Mouse (Mus musculus) adrenal gland, postnatal 25 days (tissue): ENCODE measurements around the gene Agtrap. TPM values are rescaled to one million over a fixed set of nuclear protein-coding genes. Genes with fewer than 3 reads are reported as not detected.
"Not testable (repeated sequence)": the region's sequence is repeated elsewhere in the genome, so short reads cannot be mapped to it uniquely, and the experiment has no call there.

ENCODE experiments used
- DNase-seq: peaks from one replicate; pipeline ENCODE4 v3.0.0; 2021; ENCODE audit warnings: mixed read lengths
- total RNA-seq: library from RNA; stranded (reverse); gene quantifications from 2 replicates; pipeline ENCODE4 v1.2.3, GENCODE M21; 2021

Agtrap gene
- total RNA-seq, 1 experiment from 2014 or later: 117 TPM

GRCm38 (mm10) chr4:148046450-148047031 lies 41.3 kb downstream of the Agtrap start:
- no peak for DNase-seq

DNA sequence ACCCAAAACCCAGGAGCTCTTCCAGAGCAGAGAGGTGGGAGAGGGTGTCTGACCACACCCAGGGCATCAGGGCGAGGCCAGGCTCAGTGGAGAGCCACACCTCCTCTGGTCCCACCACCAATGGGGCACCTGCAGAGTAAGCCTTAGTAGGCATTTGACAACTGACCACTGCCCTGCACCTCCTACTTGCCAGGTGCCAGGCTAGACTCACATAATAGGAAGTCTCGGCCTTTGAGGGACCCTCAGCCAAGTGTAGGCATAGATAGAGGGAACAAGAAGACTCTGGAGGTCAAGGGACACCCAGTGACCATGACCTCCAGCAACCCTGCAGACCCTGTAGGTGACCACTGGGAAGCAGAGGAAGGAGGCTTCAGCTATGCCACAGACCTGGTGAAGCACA lies 43.7 kb downstream of the Agtrap start:
- no peak for DNase-seq

GRCm38 (mm10) chr4:148043327-148043726 lies 44.5 kb downstream of the Agtrap start:
- not testable (repeated sequence) for DNase-seq

GRCm38 (mm10) chr4:148041611-148042191 lies 46.1 kb downstream of the Agtrap start:
- peak; percentile 46 for DNase-seq

- peak; percentile 80 for DNase-seq
Observed at GRCm38 (mm10) chr4:148040933-148041610, 46.8 kb downstream of the Agtrap start.

DNA sequence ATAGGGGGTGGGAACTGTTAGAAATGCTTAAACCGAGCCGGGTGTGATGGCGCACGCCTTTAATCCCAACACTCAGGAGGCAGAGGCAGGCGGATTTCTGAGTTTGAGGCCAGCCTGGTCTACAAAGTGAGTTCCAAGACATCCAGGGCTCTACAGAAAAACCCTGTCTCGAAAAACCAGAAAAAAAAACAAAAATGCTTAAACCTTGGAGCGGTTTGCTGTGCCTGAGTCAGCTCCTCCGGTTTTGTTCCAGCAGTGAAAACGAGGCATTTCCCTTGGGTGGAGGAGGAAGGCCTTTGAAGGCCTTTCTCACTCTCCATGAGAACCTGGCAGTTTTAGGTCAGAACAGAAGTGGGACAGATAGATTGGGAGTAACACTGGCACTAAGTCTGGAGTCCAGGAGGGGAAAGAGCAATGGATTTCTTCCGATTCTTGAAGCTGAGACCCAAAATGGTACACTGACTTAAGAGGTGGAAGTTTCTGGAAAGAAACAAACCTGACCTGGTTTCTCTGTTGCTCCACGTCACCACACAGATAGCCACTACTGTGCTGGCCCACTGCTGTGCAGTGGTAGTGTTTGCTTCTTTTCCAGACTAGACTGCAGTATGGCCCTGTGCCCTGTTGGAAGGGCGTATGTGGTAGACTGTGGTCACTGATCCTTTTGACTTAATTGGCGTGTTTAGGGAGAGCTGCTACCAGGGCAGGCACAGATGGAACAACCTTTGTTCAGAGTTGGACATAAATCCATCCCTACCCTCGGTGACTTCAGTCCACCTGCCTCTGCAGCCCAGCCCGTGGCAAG lies 47.6 kb downstream of the Agtrap start:
- DNase-seq: no peak

GRCm38 (mm10) chr4:148039254-148040028 lies 48.4 kb downstream of the Agtrap start:
- DNase-seq: no peak

- DNase-seq: peak; percentile 100
Observed at GRCm38 (mm10) chr4:148038600-148039253, 49.1 kb downstream of the Agtrap start, which contains the start of the genes Clcn6 and Mthfr. TSS of gene Clcn6 (minus strand) at chr4:148038821. TSS of gene Mthfr (plus strand) at chr4:148039077.

GRCm38 (mm10) chr4:148038079-148038599 lies 49.7 kb downstream of the Agtrap start:
- no peak for DNase-seq

DNA sequence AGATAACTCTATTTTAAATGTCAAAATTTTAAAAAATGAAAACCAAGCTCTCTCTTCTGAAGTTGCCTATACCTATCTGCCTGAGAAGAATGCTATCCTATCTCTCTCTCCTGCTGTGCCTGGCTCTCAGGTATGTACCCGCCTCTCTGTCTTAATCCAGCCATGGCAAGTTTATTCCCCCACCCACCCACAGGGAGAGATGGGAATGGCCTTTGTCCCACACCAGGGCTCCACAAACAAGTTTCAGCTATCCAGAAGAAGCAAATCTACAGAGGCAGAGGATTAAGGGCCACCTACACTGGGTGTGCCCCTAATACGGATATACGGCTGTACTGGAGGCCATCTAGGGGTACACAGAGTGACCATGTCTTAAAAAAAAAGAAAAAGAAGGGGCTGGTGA lies 52.4 kb downstream of the Agtrap start:
- DNase-seq: no peak

DNA sequence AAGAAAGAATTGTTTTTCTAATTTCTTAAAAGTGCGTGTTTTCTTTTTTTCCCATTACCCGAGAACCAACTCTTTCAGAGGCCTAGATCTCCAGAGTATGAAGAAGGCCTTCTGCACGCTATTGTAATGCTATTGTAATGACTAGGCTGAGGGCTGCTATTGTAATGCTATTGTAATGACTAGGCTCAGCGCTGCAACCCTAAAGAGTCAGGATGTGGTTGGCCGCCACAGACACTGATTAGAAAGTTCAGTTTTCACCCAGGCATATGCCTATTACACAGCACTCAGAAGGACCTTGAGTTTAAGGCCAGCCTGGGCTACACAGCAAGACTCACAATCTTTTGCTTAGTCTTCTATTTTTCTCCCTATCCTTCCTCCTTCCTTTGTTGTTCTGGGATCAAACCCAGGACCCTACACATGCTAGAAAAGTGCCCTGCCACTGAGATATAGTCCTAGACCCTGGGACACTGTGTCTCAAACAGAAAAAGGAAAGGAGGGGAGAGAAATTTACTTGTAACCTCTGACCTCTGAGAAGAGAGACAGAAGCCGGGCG lies 53.9 kb downstream of the Agtrap start:
- no peak for DNase-seq

DNA sequence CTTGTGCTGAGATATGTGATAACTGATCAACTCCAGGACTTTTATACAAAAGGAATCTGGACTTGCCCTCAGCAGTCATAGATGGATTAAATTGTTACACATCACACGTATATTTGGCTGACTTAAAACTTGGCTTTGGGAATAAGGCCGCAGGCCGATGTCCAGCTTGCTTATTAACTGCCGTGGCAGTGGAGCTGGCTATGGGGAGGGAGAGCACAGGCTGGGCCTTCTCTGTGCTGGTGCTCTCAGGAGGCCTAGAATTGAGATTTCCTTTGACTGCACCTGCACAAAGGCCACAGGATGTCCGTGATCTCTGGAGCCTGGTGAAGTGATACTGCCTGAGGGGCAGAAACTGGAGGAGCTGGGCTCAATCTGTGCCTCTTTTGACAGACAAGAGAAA lies 57.3 kb downstream of the Agtrap start:
- no peak for DNase-seq

DNA sequence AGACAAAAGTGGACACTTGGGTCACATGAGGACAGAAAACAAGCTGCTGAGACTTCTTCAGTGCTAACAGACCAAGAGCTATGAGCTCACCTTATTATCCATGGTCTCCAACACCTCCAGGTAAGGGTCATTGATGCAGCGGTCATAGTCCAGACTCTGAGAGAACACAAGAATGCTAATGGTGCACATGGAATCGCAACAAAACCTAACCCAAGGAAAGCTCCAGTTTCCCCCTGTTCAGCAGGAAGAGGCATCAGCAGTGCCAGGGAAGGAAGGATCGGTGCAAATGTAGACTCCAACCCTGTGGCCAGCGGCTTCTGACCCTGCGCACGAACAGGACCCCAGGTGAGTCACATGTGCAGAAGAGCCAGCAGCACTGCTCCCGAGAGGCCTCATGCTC lies 58.5 kb downstream of the Agtrap start:
- no peak for DNase-seq

Other genes starting within 250 kb of the Agtrap start
- 36.5 and 37.1 TPM in 2 replicates for gene Zfp933, start 239.7 kb downstream of the Agtrap start, total RNA-seq
- gene Miip, start 219.2 kb downstream of the Agtrap start, total RNA-seq: 31.9 and 37.7 TPM in 2 replicates
- 12.2 and 16.6 TPM in 2 replicates for gene Fv1, start 219.1 kb downstream of the Agtrap start, total RNA-seq
- gene Mfn2, start 183.3 kb downstream of the Agtrap start, total RNA-seq: 151 and 217 TPM in 2 replicates
- gene Plod1, start 151.3 kb downstream of the Agtrap start, total RNA-seq: 41.0 and 43.3 TPM in 2 replicates
- 44.6 and 50.5 TPM in 2 replicates for gene 2510039O18Rik, start 147.1 kb downstream of the Agtrap start, total RNA-seq
- not detected in 2 replicates for gene Nppb, start 102.2 kb downstream of the Agtrap start, total RNA-seq
- gene Nppa, start 87.3 kb downstream of the Agtrap start, total RNA-seq: not detected in 2 replicates
- 11.1 and 12.7 TPM in 2 replicates for gene Clcn6, start 49.2 kb downstream of the Agtrap start, total RNA-seq
- 32.1 and 33.6 TPM in 2 replicates for gene Mthfr, start 49.0 kb downstream of the Agtrap start, total RNA-seq
- 16.2 and 20.3 TPM in 2 replicates for gene Mad2l2, start 42.4 kb upstream of the Agtrap start, total RNA-seq
- 0.15 and 0.24 TPM in 2 replicates for gene Draxin, start 42.7 kb upstream of the Agtrap start, total RNA-seq
- 45.2 and 55.3 TPM in 2 replicates for gene Fbxo6, start 64.1 kb upstream of the Agtrap start, total RNA-seq
- gene Fbxo44, start 72.5 kb upstream of the Agtrap start, total RNA-seq: 7.0 and 14.6 TPM in 2 replicates
- 4.5 and 4.7 TPM in 2 replicates for gene Fbxo2, start 72.6 kb upstream of the Agtrap start, total RNA-seq
- 0.85 and 1.8 TPM in 2 replicates for gene Disp3, start 199.9 kb upstream of the Agtrap start, total RNA-seq